Mouse (Mus musculus): ENCODE measurements around the gene Foxs1.

Gene Foxs1

DNA sequence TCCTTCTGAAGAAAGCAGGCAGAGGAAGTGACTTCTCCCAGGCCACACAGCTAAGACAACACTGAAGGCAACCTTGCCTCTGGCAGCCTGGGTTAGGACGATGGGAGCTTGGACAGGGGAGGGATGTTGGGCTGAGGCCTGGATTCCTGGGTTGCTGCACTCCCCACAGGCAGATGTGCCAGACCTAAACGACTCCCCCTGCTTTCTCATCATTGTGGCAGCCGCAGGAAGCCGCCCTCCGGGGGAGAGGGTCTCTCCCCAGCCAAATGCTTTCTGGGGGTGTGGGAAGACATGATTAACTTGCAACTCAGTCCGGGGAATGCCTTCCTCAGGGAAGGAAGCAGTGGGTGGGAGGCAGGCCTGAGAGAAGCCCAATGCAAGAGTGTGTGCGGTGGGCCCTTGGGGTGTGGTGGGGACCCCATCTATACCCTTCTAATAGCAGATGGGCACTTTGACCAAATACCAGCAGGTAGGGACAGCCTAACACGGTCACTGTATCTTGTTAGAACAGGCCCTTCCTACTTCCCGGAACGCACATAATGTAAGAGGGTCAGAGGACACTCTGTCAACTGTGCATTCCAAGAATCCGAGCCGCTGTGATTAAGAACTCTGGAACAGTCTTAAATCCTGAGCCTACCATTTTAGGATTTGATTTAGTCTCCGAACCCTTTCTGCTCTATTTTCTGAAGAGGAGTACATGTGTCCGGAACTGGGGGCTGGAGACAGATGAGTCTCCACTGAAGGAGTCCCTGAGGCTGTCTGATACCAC lies 4.6 kb downstream of the Foxs1 start:
- DNase-seq: no peak

- DNase-seq: no peak
Measured at GRCm38 (mm10) chr2:152927371-152927770, 5.6 kb downstream of the Foxs1 start.

DNA sequence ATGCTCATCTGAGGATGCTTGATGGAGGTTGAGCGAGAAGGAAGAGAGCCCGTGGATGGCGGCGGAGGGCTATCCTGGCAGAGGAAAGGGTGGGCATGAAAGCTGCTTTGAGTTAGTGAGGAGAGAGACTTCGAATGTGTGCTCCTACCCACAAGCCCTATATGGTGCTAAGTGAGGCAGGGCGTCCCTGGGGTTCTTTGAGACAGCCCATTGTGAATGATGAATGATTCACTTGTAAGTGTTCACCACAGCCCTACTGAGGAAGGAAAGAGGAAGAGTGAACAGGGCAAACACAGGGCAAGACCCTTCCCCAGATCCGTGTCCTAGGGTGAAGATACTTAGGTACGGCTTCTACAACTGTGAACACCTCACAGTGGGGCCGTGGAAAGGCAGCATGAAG lies 6.1 kb downstream of the Foxs1 start:
- DNase-seq: no peak

DNA sequence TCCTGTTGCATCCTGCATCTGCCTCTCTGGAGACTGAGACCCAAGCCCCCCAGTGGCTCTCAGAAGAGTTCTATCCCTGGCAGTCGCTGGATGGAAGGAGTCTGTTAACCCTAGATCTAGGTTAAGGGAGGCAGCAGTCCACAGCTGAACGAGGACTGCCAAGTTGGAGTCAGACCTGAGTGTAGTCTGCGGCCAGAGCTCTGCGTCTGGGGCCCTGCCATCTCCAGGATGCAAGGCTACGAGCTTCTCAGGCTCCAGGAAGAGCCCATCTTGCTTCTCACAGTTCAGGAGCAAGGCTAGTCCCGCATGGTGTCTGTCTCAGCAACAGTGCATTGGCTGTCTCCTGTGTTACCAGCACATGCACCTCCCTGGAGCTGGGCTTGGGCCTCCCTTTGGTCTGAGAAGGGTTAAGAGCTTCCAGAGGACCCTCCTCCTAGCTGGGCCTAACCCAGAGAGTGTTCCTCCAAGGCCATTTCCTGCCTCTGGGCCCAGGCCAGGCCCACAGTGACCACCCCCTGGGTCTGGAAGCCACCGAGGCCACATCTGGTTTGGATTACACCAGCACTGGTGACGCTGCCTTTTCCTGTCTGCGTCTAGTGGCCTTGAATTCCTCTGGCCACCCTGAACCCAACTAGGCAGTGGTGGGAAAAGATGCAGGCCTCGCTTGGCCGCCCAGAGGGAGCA lies 7.7 kb downstream of the Foxs1 start:
- DNase-seq: peak; percentile 84

GRCm38 (mm10) chr2:152924543-152924942 lies 8.5 kb downstream of the Foxs1 start:
- no peak for DNase-seq

- no peak for DNase-seq
Measured at GRCm38 (mm10) chr2:152924128-152924527, 8.9 kb downstream of the Foxs1 start.

DNA sequence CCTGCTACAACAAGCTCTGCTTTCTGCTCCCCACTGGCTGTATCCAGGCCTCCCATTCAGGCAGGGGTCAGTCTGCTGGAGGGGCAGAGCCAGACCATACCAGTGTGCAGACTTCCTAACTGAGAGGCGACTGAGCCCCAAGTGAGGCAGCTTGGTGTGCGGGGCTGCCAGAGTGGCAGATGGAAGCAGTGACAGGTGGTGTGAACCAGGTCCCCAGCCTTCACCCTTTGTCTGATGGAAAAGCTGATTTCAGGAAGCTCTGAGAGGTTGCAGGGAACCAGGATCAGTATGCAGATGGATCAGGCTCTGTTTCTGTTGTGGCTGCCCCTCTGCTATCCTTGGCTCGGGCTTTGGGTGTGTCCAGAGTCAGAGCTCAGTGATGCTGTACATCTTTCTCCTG lies 9.4 kb downstream of the Foxs1 start:
- no peak for DNase-seq

DNA sequence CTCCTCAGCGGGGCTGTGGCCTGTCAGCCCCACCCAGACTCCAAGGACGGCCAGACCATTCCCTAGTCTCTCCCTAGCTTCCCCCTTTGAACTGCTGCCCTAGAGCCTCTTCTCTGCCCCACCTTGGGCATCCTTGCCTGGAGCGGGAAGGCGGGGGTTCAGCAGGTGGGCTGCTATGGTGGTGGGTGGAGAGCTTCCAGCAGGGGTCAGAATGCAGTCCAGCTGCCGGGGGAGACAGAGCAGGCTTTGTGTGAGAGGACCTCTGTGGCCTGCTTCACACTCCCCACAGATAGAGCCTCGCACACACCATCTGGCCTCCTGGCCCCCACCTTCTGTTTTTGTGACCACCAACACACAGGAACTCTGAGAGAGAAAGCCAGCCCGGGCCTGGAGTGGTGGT lies 10.6 kb downstream of the Foxs1 start:
- peak; percentile 51 for DNase-seq

DNA sequence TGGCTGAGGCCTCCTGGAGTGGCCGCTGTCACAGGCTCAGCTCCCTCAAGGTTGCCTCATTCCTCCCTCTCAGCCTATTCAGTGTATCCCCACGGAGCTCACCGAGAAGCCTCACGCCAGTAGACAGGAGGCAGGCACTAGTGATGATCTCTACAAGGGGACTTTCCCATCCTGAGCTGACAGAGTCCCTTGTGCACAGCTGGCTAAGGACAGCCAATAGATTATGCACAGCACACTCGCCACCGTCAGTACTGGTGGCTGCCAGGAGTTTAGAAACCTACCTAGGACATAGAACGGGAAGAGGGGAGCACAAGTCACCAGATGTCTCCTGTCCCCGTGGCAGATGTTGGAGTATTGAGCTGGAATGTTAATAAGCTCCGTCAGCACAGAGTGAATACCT lies 15.3 kb downstream of the Foxs1 start:
- DNase-seq: no peak

- no peak for DNase-seq
Measured at GRCm38 (mm10) chr2:152916111-152916510, 16.9 kb downstream of the Foxs1 start.

DNA sequence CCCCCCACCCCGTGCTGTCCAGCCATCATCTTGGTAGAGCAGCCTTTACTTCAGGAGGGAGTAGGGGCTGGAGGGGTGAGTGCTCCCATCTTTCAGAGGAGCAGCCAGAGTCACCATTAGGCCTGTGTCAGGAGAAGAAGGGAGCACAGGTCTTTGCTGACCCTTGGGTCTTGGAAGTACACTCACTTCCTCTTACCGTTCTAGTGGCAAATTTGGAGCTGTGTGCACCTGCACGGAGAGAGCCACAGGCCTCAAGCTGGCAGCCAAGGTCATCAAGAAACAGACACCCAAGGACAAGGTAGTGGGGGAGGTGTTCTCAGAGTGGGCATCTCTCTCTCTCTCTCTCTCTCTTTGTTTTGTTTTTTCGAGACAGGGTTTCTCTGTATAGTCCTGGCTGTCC lies 17.6 kb downstream of the Foxs1 start:
- DNase-seq: no peak

GRCm38 (mm10) chr2:152914310-152915120 lies 18.5 kb downstream of the Foxs1 start:
- DNase-seq: peak; percentile 92

DNA sequence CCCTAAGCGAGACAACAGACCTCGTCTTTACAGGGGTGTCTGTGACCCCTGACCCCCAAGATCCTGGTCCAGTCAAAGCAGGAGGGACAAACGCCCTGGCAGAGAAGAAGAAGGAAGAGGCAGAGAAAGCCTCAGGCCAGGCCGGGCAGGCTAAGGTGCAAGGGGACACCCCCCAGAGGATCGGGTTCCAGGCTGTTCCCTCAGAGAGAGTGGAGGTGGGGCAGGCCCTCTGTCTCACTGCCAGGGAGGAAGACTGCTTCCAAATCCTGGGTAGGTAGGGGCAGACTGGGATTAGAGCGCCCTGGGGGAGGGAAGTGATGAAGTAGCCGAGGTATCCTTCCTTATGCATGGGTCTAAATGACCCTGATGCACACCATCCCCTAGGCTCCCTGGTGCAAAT lies 19.5 kb downstream of the Foxs1 start:
- DNase-seq: no peak

- DNase-seq: no peak
Measured at GRCm38 (mm10) chr2:152911432-152911831, 21.6 kb downstream of the Foxs1 start.

DNA sequence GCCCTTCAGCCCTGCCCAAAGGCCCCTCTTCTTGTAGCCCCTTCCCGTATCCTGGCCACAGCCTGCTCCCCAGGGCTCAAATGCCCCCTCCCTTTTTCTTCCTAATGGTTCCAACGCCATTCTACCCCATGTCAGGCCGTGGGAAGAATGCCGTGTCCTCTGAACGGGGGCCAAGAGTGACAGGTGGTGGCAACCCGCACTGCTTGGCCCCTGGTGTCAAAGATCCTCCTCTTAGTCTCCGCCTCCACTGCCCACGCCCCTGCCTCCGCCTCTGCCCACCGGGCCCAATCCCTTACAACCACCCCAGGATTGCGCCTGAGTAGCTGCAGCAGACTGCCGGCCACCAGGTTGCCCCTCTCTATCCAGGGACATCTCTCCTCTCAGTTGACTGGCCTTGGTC lies 22.0 kb downstream of the Foxs1 start, which contains the start of gene Mylk2:
Gene Mylk2, plus strand, starts transcription at position 322 of the 400 bp plus-strand sequence.
- DNase-seq: no peak

DNA sequence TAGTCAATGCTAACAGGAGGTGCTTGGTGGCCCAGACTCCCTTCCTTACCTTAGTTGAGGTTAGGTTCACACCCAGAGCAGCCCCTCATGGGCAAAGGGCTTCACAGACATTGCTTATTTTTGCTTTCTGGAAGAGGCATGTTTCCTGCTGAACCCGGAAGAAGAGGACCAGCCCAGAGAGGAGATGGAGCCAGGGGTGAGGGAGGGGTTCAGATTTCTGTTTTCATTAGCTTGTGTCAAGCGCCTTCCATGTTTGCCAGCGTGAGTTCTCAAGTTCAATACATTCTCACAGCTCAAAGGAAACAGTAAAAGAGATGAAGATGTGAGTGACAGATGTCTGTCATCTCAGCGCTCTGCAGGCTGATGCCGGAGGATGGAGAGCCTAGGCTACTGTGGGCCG lies 23.2 kb downstream of the Foxs1 start:
- DNase-seq: no peak

DNA sequence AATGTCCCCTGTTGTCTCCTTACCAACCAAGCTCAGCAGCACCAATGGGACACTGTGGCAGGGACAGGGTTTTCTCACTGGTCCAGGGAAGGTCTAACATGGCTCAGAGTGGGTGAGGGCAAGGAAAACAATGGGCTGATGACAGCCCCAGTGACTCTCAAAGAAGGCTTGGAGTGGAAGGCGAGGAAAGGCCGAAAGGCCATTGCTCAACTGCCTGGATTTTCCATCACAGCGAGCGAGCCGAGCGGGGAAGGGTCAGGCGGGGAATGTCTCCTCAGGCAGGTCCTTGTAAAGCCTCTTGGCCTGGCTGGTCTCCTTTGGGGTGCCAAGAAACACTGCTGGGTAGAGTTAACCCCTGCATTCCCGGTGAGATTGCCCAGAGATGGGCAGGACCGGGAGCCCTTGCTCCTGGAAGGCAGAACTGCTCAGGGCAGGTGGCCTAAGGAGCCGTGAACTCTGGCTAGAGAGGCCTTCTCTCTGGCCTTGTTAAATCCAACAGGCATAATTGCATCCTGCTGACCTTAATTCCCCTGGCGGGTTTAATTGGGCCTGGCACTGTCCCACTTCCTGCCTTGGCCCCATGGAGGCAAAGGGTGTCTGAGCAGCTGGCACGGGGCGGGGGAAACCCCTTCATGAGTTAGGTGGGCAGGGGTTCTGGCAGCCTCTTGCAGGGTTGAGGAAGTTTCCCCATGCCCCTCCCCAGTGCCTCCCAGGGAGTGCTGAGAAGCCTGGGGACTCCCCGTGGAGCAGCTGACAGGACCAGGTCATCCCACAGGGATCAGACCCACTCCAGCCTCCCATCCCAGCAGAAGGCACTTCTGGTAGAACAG lies 25.7 kb downstream of the Foxs1 start:
- DNase-seq: no peak

GRCm38 (mm10) chr2:152906274-152907037 lies 26.6 kb downstream of the Foxs1 start:
- no peak for DNase-seq

DNA sequence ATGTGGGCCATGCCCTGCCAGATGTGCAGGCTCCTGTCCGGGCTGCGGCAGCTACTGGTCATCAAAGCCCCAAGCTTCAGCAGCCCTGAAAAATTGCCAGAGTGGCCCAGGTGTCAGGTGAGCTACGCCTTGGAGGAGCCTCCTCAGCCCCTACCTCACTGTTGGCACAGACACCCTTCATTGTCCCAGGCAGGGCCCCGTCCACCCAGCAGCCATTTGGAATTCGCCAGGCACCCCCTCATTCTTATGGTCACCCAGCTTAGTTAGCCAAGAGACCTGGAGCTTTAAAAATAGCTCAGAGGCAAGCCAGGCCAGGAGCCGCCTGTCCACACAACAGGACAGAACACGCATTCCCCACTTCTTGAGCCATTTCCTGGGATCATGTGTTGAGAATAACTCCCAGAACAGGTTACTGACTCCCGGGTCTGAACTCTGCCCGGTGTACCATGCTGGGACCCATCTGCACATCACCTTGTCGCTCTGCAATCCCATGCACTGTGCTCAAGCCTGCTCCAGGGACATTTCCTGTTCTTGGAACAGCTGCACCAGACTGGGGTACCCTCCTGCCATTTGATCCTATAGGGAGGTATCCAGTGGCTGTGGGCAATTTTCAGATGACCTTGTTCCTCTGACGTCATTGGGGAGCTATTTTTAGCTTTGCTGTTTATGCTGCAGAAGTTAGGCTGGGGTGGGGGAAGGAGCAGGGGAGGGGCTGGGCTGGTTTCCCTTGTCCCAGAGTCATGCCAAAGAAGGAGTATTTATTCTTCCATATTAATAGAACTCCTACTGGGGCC lies 27.8 kb downstream of the Foxs1 start:
- peak; percentile 67 for DNase-seq

DNA sequence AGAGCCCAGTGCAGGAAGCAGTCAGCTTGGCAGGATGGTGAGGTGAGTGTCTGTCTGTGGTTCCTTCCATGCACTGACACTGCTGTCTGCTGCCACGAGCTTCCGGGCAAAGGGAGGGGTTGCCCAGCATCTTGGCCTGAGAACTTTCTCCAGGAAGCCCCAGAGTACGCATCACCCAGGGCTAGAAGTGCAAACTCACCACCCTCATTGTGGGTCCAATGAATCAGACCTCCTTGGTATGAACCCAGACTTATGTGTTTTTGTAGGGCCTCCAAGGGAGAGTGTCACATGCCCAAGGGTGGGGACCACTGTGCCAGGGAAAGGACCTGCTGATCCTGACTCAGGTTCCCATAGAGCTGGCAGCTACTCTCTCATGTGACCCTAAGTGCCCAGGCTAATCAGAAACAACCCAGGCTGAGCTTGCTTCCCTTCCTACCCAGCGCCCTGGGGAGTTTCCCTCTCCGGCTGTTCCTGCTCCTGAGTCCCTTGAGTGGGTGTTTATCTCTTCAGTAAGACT lies 28.8 kb downstream of the Foxs1 start:
- no peak for DNase-seq

DNA sequence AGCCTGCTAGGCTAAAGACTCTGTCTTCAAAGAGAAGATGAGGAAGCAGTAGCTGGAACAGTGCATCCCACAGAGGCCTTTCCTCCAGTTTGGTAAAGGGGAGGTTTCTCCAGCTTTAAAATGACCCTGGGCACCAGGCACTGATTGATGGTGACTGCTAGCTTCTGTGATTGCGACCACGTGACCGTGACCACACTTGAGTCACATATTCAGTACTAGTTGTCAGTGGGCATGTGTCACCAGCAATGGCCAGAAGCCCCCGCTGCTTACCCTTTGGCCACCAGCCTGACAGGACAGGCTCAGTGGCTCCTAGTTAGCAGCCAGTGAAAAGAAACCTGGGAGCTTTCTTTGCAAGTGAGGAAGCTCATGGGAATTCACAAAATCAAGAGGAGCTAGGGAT lies 29.4 kb downstream of the Foxs1 start:
- no peak for DNase-seq
